Mouse (Mus musculus) heart, postnatal 0 days (tissue): Measurements from ENCODE around the gene Mcoln2.

Experiments
- CTCF ChIP-seq: IDR thresholded peaks from 2 replicates; pipeline ENCODE4 v1.5.1; 2016; ENCODE audit warnings: antibody characterized with exemption, control low read depth, low read depth
- EP300 ChIP-seq: IDR thresholded peaks from 2 replicates; pipeline ENCODE4 v1.6.1; 2016; ENCODE audit warnings: antibody characterized with exemption, low read depth

DNA sequence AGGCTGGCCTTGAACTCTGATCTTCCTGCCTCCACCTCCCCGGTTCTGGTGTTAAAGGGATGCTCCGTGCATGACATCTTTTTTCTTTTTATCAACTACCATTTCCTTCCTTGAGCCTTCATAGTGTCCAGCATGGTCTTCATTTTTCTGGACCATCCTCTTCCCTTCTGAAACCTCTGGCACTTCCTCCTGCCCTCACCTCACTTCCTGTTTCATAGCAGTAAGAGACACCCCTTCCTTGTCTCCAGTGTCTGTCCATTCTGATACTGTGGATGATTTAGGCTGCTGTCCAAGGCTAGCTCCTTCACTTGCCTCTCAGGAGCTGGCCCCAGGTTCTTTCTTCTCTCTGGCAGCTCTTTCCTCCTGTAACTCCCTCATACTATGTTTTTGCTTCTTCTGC, 14.2 kb upstream of the Mcoln2 start:
- no peak for TF ChIP-seq CTCF
- no peak for TF ChIP-seq EP300
